Mouse (Mus musculus): ENCODE results near the gene 4930469K13Rik. TPM values are rescaled to one million over a fixed set of nuclear protein-coding genes. Genes with fewer than 3 reads are reported as not detected.
A peak's percentile ranks its signal among the peaks of the same experiment; 100 is the strongest.
"Not testable (repeated sequence)": the region's sequence is repeated elsewhere in the genome, so short reads cannot be mapped to it uniquely, and the experiment has no call there.

4930469K13Rik gene
- polyA plus RNA-seq (2017; shearing (Covaris generic)) = 10 to 100 TPM in 1 of 3 experiments, 1 to 10 TPM in 2; 6.0 to 13.0 (median 7.7) TPM

DNA sequence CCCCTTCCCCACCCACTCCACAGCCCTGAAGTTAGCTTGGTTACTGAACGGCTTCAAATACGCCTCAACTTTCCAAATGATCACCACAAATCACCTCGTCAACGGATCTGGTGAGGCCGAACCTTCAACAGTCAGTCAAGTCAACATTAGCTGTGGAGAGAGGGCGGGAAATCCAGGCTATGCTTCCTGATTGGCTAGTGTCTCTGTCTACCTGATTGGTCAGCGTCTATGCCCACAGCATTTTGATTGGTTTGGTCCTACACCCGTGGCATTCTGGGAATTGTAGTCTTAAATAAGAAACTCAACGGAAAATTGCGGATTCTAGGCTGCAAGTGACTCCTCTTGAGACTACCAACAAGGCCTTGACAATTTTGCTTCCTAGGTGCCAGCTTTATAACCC is at the start of gene 4930469K13Rik:
TSS of gene 4930469K13Rik (minus strand) at position 133 of the 400 bp plus-strand sequence.
- ATAC-seq = no peak

DNA sequence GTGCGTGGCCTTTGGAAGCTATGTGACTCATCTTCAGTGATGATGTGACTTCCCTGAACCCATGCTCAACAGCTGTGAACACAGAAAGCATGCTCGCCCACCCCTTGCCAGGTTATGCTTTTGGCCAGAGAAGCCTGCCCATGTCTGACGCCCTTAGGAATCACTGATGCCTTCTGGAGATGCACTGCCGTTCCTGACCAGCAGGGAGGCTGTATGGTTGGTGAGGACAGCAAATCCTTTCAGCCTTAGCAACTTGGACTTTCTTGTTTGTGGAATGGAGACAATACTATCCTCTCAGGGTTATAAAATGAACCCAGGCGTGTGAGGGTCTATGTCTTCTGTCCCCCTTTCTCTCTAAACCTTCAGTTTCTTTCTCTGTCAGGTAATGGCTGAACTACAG is 48.6 kb upstream of the 4930469K13Rik start:
- ATAC-seq = no peak

- ATAC-seq = no peak
Measured at GRCm38 (mm10) chr11:34144421-34144820, 46.1 kb upstream of the 4930469K13Rik start.

DNA sequence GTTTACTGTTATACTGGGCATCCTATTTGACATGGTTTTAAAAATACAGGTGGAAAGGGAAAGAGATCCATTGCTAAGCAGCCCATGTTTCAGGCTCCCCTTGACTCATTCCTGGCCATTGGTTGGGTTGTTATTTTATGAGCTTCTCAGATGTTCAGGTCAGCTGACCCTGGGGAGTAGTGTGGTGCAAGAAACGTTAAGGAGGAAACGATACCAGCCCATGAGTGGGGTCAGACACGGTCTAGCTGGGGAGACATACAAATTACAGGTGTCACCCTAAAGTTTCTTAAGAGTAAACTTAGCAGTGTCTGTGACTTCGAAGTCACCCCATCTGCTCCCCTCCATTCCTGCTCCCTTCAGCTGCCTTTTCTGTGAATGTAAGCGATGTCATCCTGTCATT is 45.6 kb upstream of the 4930469K13Rik start:
- ATAC-seq = no peak

DNA sequence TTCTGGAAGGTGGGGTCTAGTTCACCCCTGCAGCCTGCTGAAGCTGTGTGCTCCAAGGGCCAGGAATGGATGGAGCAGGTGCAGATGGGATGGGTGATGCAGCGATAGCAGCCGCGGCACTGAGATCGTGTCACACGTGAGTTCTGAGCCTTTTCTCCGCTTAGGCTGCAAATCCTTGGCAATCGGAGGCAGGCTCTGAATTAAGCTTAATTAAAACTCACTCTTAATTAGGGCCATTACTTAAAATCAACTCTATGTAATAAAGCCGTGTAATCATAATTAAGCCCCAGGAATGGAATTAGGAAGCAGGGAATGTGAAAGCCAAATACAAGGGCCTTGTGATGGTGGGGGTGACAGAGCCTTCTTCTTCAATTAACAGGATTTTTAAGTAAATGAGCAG is 40.9 kb upstream of the 4930469K13Rik start:
- ATAC-seq = no peak

- no peak for ATAC-seq
Measured at GRCm38 (mm10) chr11:34128412-34128811, 30.1 kb upstream of the 4930469K13Rik start.

DNA sequence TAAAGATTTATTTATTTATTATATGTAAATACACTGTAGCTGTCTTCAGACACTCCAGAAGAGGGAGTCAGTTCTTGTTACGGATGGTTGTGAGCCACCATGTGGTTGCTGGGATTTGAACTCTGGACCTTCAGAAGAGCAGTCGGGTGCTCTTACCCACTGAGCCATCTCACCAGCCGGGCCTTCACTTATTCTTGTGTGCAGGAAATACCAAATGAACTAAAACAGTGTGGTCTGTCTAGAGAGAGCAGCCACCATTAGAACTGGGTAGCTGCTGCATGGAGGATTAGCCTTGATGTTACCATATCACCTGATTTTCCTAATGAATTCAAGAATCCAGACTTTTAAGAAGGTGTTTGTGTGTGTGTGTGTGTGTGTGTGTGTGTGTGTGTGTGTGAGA is 27.4 kb upstream of the 4930469K13Rik start:
- ATAC-seq = not testable (repeated sequence)

GRCm38 (mm10) chr11:34124852-34125251 is 26.5 kb upstream of the 4930469K13Rik start:
- ATAC-seq = no peak

DNA sequence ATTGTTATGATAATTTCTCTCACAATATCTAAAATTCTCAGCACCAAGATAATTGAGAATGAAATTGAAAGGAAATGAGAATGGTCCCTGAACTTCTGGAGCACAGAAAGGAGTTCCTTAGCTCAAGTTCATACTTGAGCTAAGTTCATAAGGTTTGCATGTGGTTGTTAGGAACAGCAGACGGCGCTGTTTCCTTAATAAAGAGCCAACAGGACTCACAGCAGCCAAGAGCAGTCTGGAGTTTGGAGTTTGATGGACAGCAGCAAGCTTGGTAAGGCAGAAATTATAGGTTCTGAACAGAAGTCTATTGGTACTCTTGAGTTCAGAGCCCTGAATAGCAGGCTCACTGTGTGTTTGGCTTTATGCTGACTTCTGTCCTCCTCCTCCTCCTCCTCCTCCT is 24.8 kb upstream of the 4930469K13Rik start:
- no peak for ATAC-seq

DNA sequence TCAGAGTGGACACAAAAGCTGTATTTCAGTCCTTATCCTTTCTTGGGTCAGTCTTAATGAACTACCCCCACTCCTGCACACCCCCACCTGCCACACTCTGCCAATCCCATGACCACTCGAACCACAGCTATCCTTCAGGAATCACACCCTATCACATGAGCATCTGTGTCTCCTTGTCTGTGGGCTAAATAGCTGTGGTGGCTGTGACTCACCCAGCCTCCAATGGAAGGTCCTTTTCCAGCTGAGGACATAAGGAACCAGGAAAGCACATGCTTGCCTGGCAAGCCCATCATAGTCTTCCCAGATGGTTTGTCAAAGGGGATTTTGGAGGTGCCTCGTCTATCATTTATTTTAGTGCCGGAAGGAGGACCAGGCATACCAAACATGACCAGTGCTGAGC is 20.0 kb upstream of the 4930469K13Rik start:
- ATAC-seq = no peak

GRCm38 (mm10) chr11:34117581-34117980 is 19.2 kb upstream of the 4930469K13Rik start:
- ATAC-seq = no peak

DNA sequence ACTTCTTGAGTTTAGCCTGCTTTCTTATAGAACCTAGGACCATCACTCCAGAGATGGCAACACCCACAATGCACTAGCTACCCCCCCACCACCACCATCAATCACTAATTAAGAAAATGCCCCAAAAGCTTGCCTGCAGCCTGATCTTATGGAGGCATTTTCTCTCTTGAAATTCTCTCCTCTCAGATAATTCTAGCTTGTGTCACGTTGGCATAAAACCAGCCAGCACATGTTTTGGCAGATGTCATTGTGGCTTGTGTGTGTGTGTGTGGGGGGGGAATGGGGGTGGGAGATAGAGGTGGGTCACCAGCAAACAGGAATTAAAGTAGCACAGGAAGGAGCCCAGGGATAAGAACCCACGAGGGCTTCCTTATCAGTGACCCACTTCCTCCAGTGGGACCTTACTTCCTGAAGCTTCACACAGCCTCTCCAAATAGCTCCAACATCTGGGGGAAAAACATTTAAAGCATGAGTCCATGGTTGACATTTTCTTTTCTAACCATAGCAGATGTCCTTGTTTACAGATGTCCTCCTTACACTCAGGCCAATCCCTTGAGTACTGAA is 18.3 kb upstream of the 4930469K13Rik start:
- ATAC-seq = no peak

- no peak for ATAC-seq
Measured at GRCm38 (mm10) chr11:34113760-34114159, 15.4 kb upstream of the 4930469K13Rik start.

GRCm38 (mm10) chr11:34112781-34113380 is 14.5 kb upstream of the 4930469K13Rik start:
- no peak for ATAC-seq

GRCm38 (mm10) chr11:34111940-34112339 is 13.6 kb upstream of the 4930469K13Rik start:
- ATAC-seq = peak; percentile 81

DNA sequence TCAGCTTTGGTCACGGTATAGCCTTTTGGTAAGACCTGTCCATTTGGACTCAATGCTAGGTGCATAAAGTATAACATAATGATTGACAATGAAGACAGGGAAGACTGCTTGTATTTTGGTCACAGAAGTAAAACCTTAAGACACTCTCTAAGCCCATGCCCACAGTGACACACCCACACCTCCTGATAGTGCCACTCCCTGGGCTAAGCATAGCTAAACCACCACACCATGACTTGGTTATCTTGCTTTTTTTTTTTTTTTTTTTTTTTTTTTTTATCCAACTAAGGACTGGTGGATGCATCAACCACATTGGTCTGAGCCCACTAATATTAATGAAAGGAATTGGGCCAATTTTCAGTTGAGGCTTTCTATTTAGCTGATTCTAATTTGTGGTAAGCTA is 10.9 kb upstream of the 4930469K13Rik start:
- no peak for ATAC-seq

DNA sequence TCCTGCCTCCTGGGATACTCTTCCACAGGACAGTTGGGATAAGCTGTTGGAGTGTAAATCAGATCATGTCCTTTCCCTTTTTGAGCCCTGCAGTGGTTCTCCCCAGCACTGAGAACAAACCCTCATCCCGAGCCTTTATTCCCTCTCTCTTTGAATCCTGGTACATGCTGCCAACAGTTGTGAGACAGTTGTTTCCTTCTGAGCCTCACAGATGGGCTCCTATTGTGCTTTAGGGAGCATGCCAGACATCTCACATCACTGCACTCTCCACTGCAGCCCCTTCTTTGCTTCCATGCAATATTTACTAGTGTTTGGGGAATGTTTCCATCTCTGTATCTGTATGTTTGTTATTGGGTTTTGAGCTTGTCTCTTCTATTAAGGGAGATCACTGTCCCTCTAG is 6.6 kb upstream of the 4930469K13Rik start:
- no peak for ATAC-seq

- peak; percentile 73 for ATAC-seq
Measured at GRCm38 (mm10) chr11:34101827-34102226, 3.5 kb upstream of the 4930469K13Rik start.

- no peak for ATAC-seq
Measured at GRCm38 (mm10) chr11:34087064-34087463, 11.3 kb downstream of the 4930469K13Rik start.

GRCm38 (mm10) chr11:34086164-34086751 is 12.1 kb downstream of the 4930469K13Rik start:
- ATAC-seq = peak; percentile 60

DNA sequence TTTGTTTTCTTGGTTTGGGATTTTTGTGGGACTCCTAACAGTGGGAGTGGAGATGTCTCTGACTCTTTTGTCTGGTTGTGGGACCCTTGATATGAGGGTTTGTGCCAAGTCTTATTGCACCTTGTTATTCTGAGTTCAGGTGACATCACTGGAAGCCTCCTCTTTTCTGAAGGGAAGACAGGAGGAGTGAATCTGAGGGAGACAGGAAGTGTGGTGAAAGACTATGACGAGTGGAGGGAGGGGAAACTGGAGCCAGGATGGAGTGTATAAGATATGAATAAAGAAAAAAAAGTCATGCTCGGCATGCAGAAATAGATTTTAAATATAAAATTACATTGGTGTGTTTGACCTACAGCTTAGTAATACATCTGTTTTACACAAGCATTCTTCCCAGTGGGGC is 13.7 kb downstream of the 4930469K13Rik start:
- peak; percentile 64 for ATAC-seq

DNA sequence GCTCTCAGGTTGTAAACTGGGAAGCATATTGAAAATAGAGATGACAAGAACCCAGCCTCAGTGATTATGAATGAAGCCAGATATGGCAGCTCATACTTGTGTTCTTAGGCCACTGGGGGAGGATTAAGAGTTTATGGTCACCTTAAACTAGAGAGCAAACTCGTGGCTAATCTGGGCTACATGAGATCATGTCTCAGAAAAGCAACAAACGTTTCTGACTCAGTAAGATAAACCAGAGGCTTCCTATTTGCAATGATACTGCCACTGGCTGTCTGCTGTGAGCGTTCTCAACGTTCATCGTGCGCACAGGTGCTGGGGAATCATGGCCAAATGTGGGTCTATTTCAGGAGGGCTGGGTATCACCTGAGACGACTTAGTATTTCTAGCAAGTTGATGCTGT is 14.6 kb downstream of the 4930469K13Rik start:
- no peak for ATAC-seq

GRCm38 (mm10) chr11:34079542-34080464 is 18.6 kb downstream of the 4930469K13Rik start:
- no peak for ATAC-seq

All from inflammation-experienced regulatory T-cells, adult 6 months (primary cell).